Mouse (Mus musculus): ENCODE data around the gene Hs2st1.

GRCm38 (mm10) chr3:144606449-144606848 is 36.5 kb upstream of the Hs2st1 start:
- TF ChIP-seq POLR2A (IDR thresholded peaks at IDR 0.05; ENCODE audit: control insufficient read depth, extremely low read depth, insufficient read depth, low read length, poor library complexity), result no peak
- no peak for TF ChIP-seq CTCF (IDR thresholded peaks at IDR 0.05; ENCODE audit: borderline replicate concordance, control insufficient read depth, extremely low read depth, insufficient read depth, low read length, poor library complexity)
